Mouse (Mus musculus): ENCODE measurements at regions not wholly inside any gene's neighbourhood (a gene's known extent, or its start where the extent isn't known, plus 50 kb on each side); places are given as distances from the start of the nearest gene placed in this dataset.

DNA sequence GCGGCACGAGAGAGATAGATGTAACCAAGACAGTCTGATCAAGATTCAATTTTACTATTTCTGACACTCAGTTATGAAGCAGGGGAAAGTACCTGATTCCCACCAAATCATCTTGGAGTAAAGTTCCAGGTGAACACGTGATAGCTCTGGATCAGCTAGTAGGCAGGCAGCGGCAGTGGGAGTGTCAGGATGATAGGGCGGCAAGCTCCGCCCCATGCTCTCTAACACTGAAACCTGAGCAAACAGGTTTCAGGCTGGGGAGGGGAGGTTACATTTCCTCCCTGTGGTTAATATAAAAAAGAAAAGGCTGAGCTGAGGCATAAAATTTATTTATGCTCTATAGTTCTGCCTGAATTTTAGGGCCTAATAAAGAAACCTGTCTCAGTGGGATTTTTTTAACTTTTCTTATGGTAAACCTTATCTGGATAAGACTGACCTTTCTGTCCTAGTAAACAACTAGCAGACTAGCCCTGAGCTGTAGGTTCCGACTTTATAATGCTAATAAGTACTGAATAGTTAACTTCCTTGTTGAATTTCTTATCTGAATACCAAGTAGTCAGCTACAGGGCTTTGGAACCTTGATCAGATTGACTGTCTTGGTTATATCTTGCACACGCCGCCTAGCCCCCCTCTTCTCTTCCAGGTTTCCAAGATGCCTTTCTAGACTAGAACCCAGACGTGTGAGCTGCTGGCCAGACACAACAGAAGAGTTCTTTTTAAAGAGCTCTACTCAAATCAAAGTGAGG, 254.9 kb upstream of the Dab2 start:
- no peak overlapping the region for H3K9ac ChIP-seq
- WGBS (ENCODE audit: insufficient replicate concordance), result 39% methylated on average over 10 of the region's 10 CpGs
- H3K27me3 ChIP-seq, result no peaks in the 10 kb centered on the region
- no peaks in the 10 kb centered on the region for H3K36me3 ChIP-seq (replicated peaks)
- peaks cover 15% of the 10 kb centered on the region; the same call in 1 of the 2 replicates for H3K4me1 ChIP-seq (replicated peaks)
- no peak overlapping the region for H3K27ac ChIP-seq (replicated peaks)
- H3K4me3 ChIP-seq (replicated peaks), result no peak overlapping the region
- no peak overlapping the region for H3K4me2 ChIP-seq
- no peaks in the 10 kb centered on the region for H3K9me3 ChIP-seq (replicated peaks)
- ATAC-seq (ENCODE audit: insufficient read depth), result peak; percentile 65

DNA sequence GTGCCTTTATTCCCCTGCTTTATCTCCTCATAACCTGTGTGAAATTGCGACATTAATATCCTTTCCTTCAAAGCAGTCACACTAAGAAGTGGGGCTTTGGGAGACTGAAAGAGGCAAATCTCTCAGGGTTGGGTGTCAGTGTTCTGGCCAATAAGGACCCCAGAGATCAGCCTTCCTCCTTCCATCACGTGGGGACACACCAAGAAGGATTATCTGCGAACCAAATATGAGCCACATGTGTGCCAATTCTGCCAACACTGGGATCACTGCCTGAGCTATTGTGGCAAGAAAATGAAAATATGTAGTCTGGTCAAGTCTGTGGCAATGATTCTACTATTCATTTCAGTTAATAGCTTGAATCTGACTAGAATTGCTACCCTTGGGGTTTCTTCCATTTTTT, 243.9 kb upstream of the Dab2 start:
- Histone ChIP-seq H3K4me1 (replicated peaks) (peaks cover 24% of the 10 kb centered on the region), H3K27ac (replicated peaks) (no peak overlapping the region), H3K4me2 (no peak overlapping the region), H3K9me3 (replicated peaks) (no peaks in the 10 kb centered on the region), H3K36me3 (replicated peaks) (no peaks in the 10 kb centered on the region), H3K4me3 (replicated peaks) (no peak overlapping the region), H3K9ac (no peak overlapping the region), H3K27me3 (no peaks in the 10 kb centered on the region)
- no peak for ATAC-seq (ENCODE audit: insufficient read depth)
- WGBS (ENCODE audit: insufficient replicate concordance), result 67% methylated on average over 3 of the region's 3 CpGs

DNA sequence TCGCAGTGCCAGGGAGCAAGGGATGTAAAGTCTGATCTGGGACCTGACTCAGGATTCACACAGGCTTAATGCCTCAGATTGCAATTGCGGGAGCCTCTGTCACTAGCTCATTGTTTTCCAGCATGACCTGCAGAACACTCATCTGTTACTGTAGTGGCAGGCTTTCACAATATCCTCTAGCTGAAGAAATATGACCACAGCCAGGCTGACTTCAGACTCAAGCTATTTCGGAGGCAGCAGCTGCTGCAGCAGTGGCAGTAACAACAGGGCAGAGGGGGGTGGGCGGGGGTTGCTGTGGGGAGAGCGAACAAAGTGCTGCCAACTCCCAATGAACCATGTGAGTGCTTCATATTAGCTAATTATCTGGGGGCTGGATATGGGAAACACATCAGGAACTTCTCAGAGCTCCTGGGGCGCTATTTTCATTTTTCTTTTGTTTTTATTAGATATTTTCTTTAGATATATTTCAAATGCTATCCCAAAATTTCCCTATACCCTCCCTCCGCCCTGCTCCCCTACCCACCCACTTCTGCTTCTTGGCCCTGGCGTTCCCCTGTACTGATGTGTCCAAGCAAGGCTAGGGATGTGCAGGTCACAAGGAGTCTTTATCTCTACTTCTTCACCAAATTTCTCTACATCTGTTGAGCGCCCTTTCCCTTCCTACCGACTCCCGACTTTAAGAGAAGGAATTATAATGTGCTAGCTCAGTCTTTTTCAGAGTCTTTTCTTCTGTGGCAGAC, 242.5 kb upstream of the Dab2 start:
- 47% methylated on average over 11 of the region's 11 CpGs for WGBS (ENCODE audit: insufficient replicate concordance)
- H3K9me3 ChIP-seq (replicated peaks), result no peaks in the 10 kb centered on the region
- no peak for ATAC-seq (ENCODE audit: insufficient read depth)

DNA sequence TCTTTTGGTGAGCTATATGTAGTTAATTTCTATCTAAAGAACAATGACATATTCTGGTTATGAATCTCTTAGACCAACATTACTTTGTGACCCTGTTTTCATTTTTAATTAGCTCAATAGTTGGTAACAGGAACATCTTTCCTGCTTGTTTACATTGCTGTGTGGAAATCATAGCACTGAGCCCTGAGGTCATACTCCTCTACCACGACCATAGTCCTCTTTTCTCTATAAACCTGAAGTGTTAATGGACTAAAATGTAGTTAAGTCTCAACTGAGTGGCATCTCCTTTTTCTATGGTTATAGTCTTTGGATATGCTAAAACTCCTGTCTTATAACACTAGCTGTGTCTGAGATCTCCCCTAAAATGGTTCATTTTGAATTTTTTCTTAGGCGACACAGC, 240.2 kb upstream of the Dab2 start:
- peak overlapping the region; percentile 52 for H3K4me2 ChIP-seq
- WGBS (ENCODE audit: insufficient replicate concordance), result 42% methylated on average over 2 of the region's 2 CpGs
- ATAC-seq (ENCODE audit: insufficient read depth), result peak; percentile 57
- H3K27ac ChIP-seq (replicated peaks), result peak overlapping the region; percentile 87
- peaks cover 25% of the 10 kb centered on the region for H3K4me1 ChIP-seq (replicated peaks)
- no peaks in the 10 kb centered on the region for H3K9me3 ChIP-seq (replicated peaks)
- no peaks in the 10 kb centered on the region for H3K27me3 ChIP-seq
- no peak overlapping the region for H3K9ac ChIP-seq
- no peaks in the 10 kb centered on the region for H3K36me3 ChIP-seq (replicated peaks)
- H3K4me3 ChIP-seq (replicated peaks), result no peak overlapping the region

More for the DNA sequence above, 242.5 kb upstream of the Dab2 start:
- no peaks in the 10 kb centered on the region for H3K27me3 ChIP-seq
- H3K27ac ChIP-seq (replicated peaks), result no peak overlapping the region
- peaks cover 25% of the 10 kb centered on the region for H3K4me1 ChIP-seq (replicated peaks)
- peak overlapping the region; percentile 27 for H3K4me2 ChIP-seq
- H3K9ac ChIP-seq, result no peak overlapping the region
- H3K36me3 ChIP-seq (replicated peaks), result no peaks in the 10 kb centered on the region
- H3K4me3 ChIP-seq (replicated peaks), result no peak overlapping the region

DNA sequence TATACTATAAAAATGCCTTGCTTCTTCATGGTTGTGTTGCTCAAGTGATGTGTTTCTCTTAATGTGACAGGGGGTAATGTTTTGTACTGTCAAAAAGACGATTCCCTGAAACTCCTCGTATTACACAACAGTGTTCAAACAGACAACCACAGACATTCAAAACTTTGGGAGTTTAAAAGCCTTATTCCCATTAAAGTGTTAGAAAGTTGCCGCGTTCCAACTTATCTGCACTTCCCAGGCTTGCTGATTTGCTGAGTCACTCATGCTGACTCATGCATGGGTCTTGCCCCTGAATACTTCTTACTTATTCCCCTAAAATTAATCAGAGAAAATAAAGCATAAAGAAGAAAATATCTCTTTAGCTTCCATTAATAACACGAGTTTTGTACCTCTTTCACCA, 239.8 kb upstream of the Dab2 start:
- Histone ChIP-seq H3K9me3 (replicated peaks) (no peaks in the 10 kb centered on the region), H3K4me1 (replicated peaks) (peaks cover 25% of the 10 kb centered on the region), H3K4me2 (peak overlapping the region; percentile 52), H3K27ac (replicated peaks) (peak overlapping the region; percentile 87), H3K9ac (no peak overlapping the region), H3K27me3 (no peaks in the 10 kb centered on the region), H3K36me3 (replicated peaks) (no peaks in the 10 kb centered on the region), H3K4me3 (replicated peaks) (no peak overlapping the region)
- 15% methylated on average over 5 of the region's 5 CpGs for WGBS (ENCODE audit: insufficient replicate concordance)
- peak; percentile 88 for ATAC-seq (ENCODE audit: insufficient read depth)

DNA sequence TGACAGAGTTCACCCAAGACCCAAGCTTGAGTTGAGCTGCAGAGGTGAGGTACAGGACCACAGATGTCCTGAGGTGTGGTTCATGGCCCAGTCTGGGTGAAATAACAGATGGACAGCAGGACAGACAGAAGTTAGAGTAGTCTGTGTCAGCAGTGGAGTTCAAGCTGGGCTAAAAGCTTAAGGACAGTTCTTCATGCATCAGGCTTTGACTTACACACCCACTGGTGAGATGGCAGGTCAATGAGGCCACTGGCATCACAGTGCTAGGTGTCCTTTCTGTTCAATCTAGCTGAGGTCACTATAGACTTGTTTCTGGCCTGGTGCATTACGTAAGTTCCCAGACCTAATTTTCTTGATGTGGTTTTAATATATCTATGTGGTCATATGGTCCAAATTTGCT, 238.9 kb upstream of the Dab2 start:
- Histone ChIP-seq H3K36me3 (replicated peaks) (no peaks in the 10 kb centered on the region), H3K27me3 (no peaks in the 10 kb centered on the region), H3K9me3 (replicated peaks) (no peaks in the 10 kb centered on the region), H3K4me3 (replicated peaks) (no peak overlapping the region), H3K27ac (replicated peaks) (peak overlapping the region; percentile 70), H3K9ac (no peak overlapping the region), H3K4me2 (no peak overlapping the region), H3K4me1 (replicated peaks) (peaks cover 25% of the 10 kb centered on the region)
- ATAC-seq (ENCODE audit: insufficient read depth), result 0 out of 2 replicates have a peak, but pooled peaks have one; percentile 9
- 89% methylated on average over 1 of the region's 1 CpGs for WGBS (ENCODE audit: insufficient replicate concordance)

DNA sequence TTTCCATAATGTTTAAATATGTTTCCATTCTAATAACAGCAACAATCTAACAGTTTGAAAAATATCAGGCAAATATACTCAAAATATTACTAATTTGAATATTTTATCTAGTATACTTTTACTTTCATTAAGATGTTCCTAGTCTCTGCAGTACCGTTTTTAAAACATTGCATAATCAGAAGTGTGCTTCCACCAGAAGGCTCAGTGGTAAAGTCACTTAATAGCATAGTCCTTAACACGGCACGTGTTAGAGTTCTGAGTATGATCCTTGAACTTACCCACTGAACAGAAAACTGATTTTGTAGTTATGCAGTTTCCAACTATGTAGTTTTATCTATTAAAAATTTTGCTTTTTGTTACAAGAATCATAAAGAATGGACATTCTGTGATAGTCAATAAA, 234.5 kb upstream of the Dab2 start:
- Histone ChIP-seq H3K9ac (no peak overlapping the region), H3K27me3 (no peaks in the 10 kb centered on the region; the same call in 1 of the 2 replicates), H3K36me3 (replicated peaks) (no peaks in the 10 kb centered on the region), H3K4me1 (replicated peaks) (peaks cover 5% of the 10 kb centered on the region), H3K27ac (replicated peaks) (no peak overlapping the region), H3K4me2 (no peak overlapping the region), H3K4me3 (replicated peaks) (no peak overlapping the region), H3K9me3 (replicated peaks) (no peaks in the 10 kb centered on the region)
- no peak for ATAC-seq (ENCODE audit: insufficient read depth)
- WGBS (ENCODE audit: insufficient replicate concordance), result 61% methylated on average over 3 of the region's 3 CpGs

DNA sequence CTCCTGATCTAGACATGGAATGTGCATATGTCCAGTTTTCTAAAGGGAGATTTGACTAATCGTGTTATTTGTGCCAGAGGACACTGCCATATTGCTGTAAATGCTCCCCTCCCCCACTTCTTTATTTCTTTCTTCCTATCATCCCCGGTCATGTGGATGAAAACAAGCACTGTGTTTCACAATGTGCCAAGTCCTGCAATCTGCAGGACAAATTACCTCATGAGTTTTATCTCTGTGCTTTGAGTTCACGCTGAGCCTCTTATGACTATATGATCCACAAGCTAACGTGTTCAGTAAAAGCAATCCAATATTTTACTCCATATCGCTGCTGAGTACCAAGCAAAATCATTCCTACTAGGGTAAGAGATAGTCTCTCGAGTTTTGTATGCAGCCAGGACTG, 232.2 kb upstream of the Dab2 start:
- no peak overlapping the region for H3K9ac ChIP-seq

DNA sequence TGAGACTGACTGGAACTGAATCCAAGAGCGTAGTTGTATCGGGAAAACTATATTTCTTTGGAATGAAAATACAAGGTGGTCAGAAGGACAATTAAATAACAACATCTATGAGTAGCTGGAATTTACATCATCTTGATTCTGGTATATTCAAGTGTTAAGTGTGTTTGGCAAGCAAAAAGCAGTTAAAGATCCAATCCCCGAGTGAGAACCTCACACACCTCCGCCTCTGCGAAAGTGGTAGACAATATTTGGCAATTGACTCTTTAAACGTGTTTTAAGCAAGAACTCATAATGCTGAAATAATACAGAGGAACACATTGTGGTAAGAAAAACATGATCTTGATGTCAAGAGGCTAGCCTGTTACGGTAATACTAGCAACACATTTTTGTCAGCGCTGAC, 231.2 kb upstream of the Dab2 start:
- ATAC-seq (ENCODE audit: insufficient read depth), result no peak
- no peak overlapping the region for H3K27ac ChIP-seq (replicated peaks)
- H3K36me3 ChIP-seq (replicated peaks), result no peaks in the 10 kb centered on the region
- WGBS (ENCODE audit: insufficient replicate concordance), result 80% methylated on average over 8 of the region's 8 CpGs
- no peaks in the 10 kb centered on the region for H3K9me3 ChIP-seq (replicated peaks)
- no peak overlapping the region for H3K4me3 ChIP-seq (replicated peaks)
- no peaks in the 10 kb centered on the region for H3K4me1 ChIP-seq (replicated peaks)
- H3K4me2 ChIP-seq, result no peak overlapping the region
- H3K9ac ChIP-seq, result no peak overlapping the region
- H3K27me3 ChIP-seq, result no peaks in the 10 kb centered on the region; the same call in 1 of the 2 replicates

More for the DNA sequence above, 232.2 kb upstream of the Dab2 start:
- H3K9me3 ChIP-seq (replicated peaks), result no peaks in the 10 kb centered on the region
- H3K4me1 ChIP-seq (replicated peaks), result no peaks in the 10 kb centered on the region
- H3K36me3 ChIP-seq (replicated peaks), result no peaks in the 10 kb centered on the region
- WGBS (ENCODE audit: insufficient replicate concordance), result 59% methylated on average over 6 of the region's 6 CpGs
- H3K27me3 ChIP-seq, result no peaks in the 10 kb centered on the region; the same call in 1 of the 2 replicates
- no peak for ATAC-seq (ENCODE audit: insufficient read depth)
- no peak overlapping the region for H3K4me3 ChIP-seq (replicated peaks)
- no peak overlapping the region for H3K4me2 ChIP-seq
- H3K27ac ChIP-seq (replicated peaks), result no peak overlapping the region

DNA sequence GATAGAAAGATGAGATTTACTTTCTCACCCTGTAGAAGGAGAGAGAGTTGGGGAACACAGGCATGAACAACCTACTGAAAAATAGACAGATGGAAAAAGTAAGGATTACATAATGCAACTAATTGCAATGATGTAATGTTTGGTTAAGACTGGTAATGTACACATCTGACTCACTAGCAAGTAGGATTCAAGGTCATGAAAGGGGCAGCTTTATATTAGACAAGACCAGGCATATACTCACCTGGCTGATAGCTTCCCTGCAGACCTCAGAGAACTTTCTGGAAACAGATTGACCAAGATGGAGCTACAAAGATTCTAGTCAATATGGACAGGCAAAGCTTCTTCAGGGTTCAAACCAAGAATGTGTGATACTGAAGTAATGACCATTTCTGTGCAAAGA, 227.7 kb upstream of the Dab2 start:
- Histone ChIP-seq H3K9me3 (replicated peaks) (no peaks in the 10 kb centered on the region), H3K27me3 (no peaks in the 10 kb centered on the region), H3K27ac (replicated peaks) (no peak overlapping the region), H3K36me3 (replicated peaks) (no peaks in the 10 kb centered on the region), H3K9ac (no peak overlapping the region), H3K4me2 (no peak overlapping the region), H3K4me1 (replicated peaks) (no peaks in the 10 kb centered on the region), H3K4me3 (replicated peaks) (no peak overlapping the region)
- ATAC-seq (ENCODE audit: insufficient read depth), result no peak

DNA sequence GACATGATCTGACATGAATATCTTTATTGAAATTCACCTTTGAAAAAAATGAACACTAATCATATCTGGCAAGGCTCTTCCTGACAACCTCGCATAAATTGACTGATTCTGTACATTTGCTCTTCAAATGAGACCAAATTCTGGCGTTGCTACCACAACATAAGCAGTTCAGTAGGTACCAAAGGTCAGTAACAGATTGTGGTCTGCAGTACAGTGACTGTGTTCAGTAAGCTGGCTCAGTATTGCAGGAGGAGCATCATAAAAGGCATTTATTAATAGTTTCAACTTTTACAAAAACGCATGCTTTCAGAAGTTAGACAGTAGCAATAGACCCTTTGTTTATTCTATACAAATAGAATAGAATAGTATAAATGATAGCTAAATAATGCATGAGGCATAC, 226.7 kb upstream of the Dab2 start:
- no peak overlapping the region for H3K9ac ChIP-seq
- no peaks in the 10 kb centered on the region for H3K27me3 ChIP-seq
- H3K27ac ChIP-seq (replicated peaks), result no peak overlapping the region
- no peak overlapping the region for H3K4me3 ChIP-seq (replicated peaks)
- 58% methylated on average over 3 of the region's 3 CpGs for WGBS (ENCODE audit: insufficient replicate concordance)
- no peaks in the 10 kb centered on the region for H3K9me3 ChIP-seq (replicated peaks)
- H3K36me3 ChIP-seq (replicated peaks), result no peaks in the 10 kb centered on the region
- no peaks in the 10 kb centered on the region for H3K4me1 ChIP-seq (replicated peaks)
- ATAC-seq (ENCODE audit: insufficient read depth), result no peak
- no peak overlapping the region for H3K4me2 ChIP-seq

All from liver, embryonic 15.5 days (tissue).